Mouse (Mus musculus): ENCODE results near the gene Exosc10.
A peak's percentile ranks its signal among the peaks of the same experiment; 100 is the strongest.

Exosc10 gene

GRCm38 (mm10) chr4:148604541-148605165, 46.4 kb downstream of the Exosc10 start:
- DNase-seq (ENCODE audit: extremely low spot score, low read depth, low spot score), result no peak

GRCm38 (mm10) chr4:148607758-148608157, 49.5 kb downstream of the Exosc10 start:
- no peak for DNase-seq (ENCODE audit: extremely low spot score, low read depth, low spot score)

DNA sequence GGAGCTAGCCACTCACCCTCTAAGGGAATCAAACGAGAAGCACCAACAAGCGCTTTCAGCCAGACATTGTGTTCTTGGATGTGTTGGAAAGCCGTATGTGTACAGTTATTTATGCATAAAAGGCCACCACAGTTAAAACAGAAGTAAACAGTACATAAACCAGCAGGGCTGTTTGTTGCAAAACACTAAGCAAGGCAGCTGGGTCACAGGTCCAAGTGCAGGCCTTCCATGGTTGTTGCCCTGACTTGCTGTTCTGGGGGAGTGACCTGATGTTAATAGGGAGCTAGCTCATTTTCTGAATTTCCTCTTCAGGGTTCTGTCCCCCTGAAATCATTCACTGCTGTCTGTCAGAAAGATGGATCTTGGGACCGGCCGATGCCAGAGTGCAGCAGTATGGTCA, 51.6 kb downstream of the Exosc10 start:
- DNase-seq (ENCODE audit: extremely low spot score, low read depth, low spot score), result no peak

DNA sequence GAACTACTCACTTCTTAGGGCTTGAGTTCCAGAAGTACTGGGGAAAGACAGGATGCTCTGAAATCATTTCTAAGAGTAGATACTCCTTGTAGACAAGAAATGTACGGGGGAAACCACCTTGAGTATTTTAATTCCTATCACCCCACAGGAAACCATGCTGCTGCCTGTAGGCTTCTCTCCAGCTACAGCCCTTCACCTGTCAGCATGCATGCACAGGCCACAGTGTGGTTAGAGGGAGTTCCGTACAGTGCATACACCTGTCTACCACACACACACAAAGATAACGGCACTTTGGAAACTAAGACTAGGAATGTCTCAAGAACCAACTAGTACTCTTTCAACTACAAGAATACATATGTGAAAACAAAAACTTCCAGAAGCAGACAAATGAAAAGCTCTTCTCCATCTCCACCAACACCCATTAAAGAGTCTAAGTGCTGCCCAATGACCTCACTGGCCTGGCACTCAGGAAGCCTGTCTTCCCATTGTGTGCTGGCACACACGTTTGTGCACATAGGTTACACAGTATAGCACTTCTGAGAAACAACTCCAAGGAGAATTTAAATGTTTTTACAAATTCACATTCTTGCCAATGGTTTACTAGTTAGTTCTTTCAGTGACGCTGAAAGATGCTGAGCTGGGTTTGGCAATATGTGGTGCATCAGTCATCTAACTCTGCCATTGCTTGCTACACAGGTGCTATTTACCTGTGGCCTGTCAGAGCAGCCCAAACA, 52.6 kb downstream of the Exosc10 start:
- DNase-seq (ENCODE audit: extremely low spot score, low read depth, low spot score), result no peak

DNA sequence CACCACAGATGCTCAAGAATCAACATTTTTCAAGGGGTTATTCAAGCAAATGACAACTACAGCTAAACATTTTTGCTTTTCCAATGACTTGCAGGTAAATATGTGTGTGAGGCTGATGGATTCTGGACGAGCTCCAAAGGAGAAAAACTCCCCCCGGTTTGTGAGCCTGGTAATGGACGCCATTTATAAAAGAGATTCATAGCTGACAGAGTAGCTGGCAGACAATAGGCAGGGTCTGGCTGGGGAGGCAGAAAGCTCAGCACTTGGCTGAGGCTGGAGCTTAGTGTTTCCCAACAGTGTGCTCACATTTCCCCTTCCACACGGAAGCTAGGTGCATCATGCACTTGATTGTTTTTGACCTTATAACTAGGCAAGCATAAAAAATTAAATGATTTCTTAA, 54.3 kb downstream of the Exosc10 start:
- no peak for DNase-seq (ENCODE audit: extremely low spot score, low read depth, low spot score)

DNA sequence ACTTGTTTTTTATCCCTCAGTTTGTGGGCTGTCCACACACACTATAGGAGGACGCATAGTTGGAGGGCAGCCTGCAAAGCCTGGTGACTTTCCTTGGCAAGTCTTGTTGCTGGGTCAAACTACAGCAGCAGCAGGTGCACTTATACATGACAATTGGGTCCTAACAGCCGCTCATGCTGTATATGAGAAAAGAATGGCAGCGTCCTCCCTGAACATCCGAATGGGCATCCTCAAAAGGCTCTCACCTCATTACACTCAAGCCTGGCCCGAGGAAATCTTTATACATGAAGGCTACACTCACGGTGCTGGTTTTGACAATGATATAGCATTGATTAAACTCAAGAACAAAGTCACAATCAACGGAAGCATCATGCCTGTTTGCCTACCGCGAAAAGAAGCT, 55.5 kb downstream of the Exosc10 start:
- no peak for DNase-seq (ENCODE audit: extremely low spot score, low read depth, low spot score)

GRCm38 (mm10) chr4:148619805-148620204, 61.6 kb downstream of the Exosc10 start:
- no peak for DNase-seq (ENCODE audit: extremely low spot score, low read depth, low spot score)

DNA sequence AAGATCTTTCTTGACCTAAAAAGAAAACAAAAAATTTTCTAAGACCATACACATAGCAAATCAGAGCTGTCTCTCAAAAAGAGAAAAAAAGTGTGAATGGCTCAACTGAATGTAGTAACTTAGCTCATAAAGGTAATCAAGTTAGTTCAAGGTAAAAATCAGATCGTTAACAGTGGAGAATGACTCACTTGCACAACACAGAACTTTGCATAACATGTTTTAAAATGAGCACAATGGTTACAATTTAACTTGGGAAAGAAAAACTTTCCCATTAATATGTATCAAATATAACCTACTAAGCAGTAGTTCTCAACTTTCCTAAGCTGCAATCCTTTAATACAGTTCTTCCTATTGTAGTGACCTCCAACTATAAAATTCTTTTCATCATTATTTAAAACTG, 62.5 kb downstream of the Exosc10 start:
- DNase-seq (ENCODE audit: extremely low spot score, low read depth, low spot score), result no peak

- DNase-seq (ENCODE audit: extremely low spot score, low read depth, low spot score), result no peak
Measured at GRCm38 (mm10) chr4:148622485-148622884, 64.3 kb downstream of the Exosc10 start.

- DNase-seq (ENCODE audit: extremely low spot score, low read depth, low spot score), result no peak
Measured at GRCm38 (mm10) chr4:148623609-148624008, 65.4 kb downstream of the Exosc10 start.

- no peak for DNase-seq (ENCODE audit: extremely low spot score, low read depth, low spot score)
Measured at GRCm38 (mm10) chr4:148625010-148625409, 66.8 kb downstream of the Exosc10 start.

DNA sequence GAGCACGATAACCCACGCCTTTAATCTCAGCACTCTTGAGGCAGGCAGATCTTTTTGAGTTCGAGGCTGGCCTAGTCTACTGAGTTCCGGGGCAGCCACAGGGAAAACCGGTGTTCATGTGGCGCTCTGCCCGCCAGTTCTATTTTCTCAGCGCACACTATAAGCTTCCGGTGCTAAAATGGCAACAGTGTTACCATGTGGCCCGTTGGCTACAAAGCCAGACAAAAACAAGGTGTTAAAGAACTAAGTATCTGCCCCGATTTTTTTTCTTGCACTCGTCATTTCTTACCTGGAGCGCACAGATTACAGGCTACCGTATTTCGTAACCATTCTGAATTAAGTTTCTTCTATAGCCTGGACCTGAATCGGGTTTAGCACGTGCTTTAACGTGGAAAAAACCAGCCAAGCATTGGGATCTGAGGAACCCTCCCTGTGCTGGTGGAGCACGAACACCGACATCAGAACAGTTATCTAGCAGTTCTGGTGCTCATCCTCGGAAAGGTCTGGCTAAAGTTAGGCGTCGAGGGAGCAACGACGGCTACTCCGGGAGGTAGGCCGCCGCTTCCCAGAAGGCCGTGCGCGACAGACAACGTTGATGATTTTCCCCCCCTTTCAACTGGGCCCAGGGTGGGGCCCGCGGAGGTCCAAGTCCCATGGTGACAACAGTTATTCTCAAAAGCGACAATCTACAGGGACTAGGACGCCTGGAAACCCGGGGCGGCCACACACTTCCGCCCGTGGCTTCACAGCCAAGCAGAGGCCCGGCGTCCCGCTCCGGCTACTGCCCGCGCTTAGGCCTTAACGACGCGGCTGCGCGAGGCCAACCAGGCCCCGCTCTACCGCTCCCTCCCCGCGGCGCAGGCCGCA, 67.8 kb downstream of the Exosc10 start:
- no peak for DNase-seq (ENCODE audit: extremely low spot score, low read depth, low spot score)

GRCm38 (mm10) chr4:148626623-148627185, 68.5 kb downstream of the Exosc10 start, which contains the start of gene Tardbp:
Gene Tardbp (minus strand): TSS chr4:148627019.
- DNase-seq (ENCODE audit: extremely low spot score, low read depth, low spot score), result peak; percentile 79

DNA sequence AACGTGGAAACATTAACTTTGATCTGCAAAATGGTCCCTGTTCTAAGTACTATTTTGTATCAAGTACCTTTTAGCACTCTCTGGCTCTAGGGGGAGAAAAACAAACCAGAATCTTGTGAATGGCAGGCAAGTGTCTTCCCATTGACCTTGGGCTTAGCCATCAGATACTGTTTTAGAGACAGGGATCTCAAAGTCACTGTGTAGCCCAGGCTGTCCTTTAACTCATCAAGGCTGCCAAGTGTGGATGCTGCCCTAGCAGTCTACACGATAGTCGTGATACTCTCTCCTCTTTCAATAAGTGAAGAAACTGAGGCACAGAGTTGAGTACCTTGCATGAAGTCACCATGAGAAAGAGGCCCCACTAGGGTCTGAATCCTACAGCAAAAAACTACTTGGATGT, 69.0 kb downstream of the Exosc10 start:
- no peak for DNase-seq (ENCODE audit: extremely low spot score, low read depth, low spot score)
